Mouse (Mus musculus) lung, postnatal 36 days (tissue): ENCODE measurements around the gene 1700018B08Rik.

Source experiments
- DNase-seq: peaks from one replicate; pipeline ENCODE4 v3.0.0; 2022; ENCODE audit warnings: mixed read lengths

1700018B08Rik gene

DNA sequence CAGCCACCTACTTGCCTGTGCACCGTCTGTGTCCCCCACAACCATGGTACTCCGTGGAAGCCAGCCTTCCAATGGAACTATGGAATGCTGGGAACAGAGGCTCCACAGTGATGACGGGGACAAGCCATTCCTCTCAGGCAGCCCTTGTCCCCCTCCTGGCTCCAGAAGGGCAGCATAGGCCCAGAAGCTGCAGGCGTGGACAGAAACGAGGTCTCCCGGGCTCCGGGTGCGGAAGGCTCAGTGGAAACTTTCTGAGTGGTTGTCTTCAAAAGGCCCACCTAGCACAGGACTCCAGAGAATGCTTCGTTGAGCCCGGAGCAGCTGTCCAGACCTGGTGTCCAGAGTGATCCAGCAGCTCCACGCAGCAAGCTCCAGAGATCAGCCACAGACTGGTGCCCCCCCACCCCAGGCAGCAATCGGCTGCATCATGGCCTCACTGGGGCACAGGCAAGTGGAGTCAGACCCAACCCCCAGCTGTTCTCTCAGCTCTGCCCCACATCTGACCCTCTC is at the start of gene 1700018B08Rik:
TSS of gene 1700018B08Rik (minus strand) at position 45 of the 510 bp plus-strand sequence.
- DNase-seq = no peak

DNA sequence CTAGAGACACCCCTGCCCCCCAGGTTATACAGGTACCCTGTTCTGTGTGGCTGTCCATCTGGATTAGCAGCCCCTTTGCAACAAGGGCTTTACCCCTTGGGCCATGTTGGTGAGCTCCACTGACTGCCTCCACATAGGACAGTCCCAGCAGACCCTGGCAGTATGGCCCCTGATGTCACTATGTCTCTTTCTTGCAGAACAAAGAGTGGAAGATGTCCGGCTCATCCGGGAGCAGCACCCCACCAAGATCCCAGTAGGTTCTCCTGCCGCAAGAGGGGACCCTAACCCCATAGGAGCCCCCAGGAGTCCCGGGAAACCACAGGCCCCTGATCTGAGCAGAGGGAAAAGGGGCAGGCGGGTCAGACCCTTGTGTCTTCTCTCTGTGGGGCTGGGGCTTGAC is 49.2 kb upstream of the 1700018B08Rik start:
- no peak for DNase-seq

DNA sequence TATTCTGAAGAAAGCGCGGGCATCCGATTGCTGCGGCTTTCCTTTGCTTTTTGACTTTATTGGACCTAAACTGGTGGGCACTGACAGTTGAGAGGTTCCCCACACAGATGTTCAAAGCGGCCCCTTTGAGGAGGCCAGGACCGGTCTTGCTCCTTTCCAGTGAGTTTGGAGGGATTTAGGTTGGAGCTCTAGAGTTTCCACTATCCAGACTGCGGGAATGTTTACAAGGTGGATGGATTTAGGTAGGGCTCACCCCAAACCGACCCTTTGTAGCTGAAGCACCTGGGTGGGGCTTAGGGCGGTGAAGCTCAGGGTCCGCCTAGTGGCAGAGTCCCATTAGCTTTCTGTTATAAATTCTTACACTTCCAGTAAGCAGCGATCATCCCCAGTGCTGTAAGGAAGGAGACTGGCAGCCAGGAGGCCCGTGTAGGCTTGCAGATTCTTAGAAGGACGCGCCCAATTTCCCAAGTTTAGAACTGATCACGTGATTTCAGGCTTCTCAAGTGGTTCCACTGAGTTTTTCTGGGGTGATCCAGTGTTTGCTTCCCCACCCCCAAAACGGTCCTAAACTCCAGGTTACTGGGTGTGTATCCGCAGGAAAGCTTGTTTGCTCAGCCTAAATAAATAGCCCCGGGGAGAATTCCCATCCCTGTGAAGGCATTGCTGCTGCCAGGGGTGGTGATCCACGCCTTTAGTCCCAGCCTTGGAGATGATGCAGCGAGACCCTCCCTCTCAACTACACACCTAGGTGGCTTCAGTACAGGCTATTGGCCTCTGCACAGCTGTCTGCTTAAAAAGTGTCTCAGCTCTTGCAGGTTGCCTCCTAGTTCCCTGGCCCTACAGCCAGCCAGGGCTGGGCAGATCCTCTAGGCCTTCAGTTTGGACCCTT is 47.3 kb upstream of the 1700018B08Rik start:
- DNase-seq = peak; percentile 78

DNA sequence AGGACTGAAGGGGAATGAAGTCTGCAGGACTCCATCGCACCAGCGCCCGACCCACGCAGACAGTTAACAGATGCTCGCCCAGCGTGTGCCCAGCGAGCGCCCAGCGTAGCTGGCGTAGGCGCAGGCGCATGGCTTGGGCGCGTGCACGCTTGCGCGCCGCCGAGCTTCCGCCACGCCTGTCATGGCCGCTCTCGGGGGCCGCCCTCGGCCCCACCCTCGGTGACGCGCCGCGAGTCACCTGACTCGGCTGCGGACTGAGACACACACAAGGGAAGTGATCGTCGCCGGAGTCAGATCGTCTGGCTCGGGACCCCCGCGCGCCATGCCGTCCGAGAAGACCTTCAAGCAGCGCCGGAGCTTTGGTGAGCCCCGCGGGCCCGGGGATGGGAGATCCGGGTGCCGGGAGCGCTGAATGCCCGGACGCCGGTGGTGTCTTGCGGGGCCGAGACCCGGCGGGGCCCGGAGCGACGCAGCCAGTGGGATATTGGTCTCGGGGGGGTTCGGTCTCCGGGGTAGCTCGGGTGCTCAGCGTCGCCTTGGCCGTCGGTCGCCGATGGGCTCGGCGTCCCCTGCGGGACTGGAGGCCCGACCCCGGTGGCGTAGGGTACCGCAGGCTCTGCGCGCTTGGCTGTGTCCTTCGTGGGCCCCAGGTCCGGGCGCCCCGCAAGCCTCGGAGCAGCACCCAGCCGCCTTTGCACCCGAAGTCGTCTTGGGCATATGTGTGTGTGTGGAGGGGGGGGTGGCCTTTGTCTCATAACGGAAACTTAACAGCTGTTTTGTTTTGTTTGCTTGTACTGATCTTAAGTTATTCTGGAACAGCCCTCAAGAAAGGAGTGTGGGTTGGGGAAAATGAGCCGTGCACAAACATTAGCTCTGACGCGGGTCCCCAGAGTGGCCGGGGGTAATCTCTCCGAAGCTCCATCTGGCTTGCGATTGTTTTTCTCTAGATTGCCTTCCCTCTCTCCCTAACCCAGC is 46.4 kb upstream of the 1700018B08Rik start, which contains the start of gene Map1lc3b:
TSS of gene Map1lc3b (plus strand) at position 159 of the 975 bp plus-strand sequence.
- DNase-seq = peak; percentile 95

DNA sequence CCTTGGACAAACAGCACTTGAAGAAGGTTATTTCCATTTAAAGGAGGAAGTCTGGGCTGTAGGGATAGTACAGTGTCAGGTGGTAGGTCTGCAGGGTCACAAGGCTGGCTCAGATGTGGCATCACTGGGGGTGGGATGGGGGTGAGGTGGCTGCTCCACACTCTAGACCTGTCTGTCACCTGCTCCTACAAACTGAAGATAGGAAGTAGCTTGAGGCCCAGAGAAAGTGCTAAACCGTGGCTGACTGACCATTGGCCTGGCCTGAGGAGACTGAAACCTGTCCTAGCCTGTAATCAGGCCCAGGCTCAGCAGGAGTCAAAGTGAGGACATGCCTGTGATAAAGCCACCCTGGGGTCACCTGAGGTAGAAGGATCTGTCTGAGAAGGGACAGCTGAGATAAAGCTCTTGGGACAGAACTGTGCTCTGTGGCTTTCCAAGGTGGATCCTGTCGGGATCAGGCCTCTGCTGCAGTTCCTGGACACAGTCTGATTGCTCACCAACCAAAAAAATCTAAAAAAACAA is 45.1 kb upstream of the 1700018B08Rik start:
- DNase-seq = no peak

DNA sequence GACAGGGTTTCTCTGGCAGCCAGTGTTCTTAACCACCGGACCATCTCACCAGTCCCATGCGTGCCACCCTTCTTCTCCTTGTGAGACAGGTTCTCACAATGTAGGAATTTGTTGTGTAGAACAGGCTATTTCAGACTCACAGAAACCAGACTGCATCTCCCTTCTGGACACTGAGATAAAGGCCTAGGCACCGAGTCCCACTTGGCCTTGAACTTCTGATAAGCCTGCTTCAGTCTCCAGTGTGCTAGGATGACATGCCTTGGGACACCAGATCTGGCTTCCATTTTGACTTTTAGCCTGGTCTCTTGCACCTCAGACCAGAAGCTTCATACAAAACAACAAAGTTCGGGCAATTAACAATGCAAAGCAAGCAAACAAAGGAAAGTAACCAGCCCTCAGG is 44.6 kb upstream of the 1700018B08Rik start:
- DNase-seq = no peak

DNA sequence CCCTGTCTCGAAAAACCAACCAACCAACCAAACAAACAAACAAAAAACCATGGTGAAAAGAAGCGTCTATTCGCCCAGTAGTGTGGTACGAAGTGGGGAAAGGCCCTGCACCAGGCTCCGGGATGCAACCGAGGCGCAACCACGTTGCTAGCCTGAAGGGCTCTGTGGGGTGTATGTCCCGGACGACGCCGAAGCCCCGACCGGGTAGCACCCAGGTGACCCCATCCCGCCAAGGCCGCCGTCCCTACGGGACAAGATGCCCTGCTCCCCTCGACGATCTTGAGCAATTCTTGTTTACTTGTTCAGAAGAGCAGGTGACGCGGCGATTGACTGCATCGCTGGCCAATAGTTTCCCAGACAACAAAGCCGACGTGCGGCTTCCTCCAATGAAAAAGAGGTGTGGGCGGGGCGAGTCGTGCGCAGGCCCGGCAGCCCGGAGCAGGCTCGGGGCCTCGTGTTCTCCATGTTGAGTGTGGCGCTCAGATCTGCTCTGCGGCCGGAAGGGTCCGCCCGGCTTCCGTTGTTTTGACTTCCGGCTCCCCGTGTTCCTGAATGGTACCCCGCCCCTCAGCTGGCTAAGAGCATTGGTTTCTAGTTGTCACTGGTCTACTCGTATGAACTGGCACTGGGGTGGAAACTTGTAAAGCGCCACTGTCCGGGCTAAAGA is 41.2 kb upstream of the 1700018B08Rik start:
- DNase-seq = peak; percentile 100

DNA sequence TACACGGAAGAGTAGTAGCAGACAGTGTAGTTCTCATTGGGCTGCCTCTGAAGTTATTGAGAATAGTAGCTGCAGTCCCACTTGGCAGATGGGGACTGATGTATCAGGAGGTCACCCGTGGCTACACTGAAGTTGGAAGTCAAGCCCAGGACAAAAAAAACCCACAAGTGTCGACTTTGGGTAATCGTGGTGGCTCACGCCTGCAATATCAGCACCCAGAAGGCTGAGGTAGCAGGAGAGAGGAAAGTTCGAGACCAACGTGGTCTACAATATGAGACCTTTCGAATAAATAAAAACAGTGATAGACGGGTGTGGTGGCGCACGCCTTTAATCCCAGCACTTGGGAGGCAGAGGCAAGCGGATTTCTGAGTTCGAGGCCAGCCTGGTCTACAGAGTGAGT is 40.6 kb upstream of the 1700018B08Rik start:
- no peak for DNase-seq

DNA sequence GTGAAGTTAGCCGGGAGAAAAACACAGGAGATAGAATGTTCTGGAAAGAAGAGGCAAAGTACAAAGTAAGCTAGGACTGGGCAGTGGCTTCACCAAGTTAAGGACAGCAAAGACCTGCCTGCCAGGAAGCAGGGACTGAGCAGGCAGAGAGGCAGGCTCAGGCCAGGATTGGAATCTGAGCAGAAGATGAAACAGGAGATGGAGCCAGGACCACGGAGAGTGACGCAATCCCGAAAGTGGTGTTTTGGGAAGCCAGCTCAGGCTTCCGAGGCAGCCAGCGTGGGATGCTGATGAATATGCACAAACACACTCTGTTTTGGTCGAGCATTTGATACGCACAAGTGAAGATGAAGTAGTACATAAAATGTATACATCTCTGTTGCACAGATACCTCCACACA is 39.5 kb upstream of the 1700018B08Rik start:
- peak; percentile 62 for DNase-seq

DNA sequence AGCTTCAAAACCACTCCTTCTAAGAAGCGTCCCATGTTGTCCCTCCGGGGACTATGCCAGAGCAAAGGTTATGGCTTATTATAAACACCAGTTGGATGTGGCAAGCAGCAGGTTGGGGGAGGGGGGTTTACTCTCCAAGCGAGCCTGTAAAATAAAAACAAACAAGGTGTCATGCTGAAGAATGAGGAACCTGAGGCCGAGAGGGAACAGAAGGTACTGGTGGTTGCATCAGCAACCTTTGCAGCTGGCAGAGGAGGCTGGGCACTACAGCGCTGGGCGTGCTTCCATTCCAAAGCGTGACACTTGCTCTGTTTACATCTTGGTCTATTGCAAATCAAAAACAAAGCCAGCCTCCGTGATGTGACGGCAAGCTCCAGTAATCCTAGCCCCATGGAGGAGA is 36.3 kb upstream of the 1700018B08Rik start:
- DNase-seq = peak; percentile 83

DNA sequence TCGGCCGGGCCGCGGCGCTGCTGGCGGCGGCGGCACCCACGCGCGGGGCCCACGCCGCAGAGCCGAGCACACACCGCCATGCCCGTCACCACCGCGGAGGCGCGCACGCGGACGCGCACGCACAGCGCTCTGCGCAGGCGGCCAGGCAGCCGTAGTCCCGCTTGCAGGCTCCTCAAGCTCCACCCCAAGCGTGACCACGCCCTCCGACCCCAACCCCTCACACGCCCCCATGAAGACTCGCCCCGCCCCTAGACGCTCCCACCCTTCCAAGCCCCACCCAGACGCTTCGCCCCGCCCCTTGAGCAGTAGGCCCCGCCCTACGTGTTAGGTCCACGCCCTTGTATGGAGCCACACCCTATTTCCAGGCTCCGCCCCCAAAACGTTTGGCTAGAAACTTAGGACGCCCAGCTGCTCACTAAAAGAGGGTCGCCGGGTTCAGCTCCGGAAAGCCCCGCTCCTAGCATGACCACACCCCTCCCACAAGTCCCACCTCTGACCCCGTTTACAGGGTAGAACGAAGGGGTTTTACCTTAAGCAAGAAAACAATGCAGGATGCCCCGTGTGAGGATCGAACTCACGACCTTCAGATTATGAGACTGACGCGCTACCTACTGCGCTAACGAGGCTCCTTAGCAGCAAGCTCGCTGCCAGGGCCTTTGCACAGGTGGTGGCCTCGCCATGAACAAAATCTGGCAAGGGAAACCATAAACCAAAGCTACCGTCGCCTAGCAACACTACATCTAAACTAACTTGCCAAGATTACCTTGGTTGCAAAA is 34.7 kb upstream of the 1700018B08Rik start, which contains the start of gene Fbxo31:
TSS of gene Fbxo31 (minus strand) at position 131 of the 776 bp plus-strand sequence.
- DNase-seq = peak; percentile 94

DNA sequence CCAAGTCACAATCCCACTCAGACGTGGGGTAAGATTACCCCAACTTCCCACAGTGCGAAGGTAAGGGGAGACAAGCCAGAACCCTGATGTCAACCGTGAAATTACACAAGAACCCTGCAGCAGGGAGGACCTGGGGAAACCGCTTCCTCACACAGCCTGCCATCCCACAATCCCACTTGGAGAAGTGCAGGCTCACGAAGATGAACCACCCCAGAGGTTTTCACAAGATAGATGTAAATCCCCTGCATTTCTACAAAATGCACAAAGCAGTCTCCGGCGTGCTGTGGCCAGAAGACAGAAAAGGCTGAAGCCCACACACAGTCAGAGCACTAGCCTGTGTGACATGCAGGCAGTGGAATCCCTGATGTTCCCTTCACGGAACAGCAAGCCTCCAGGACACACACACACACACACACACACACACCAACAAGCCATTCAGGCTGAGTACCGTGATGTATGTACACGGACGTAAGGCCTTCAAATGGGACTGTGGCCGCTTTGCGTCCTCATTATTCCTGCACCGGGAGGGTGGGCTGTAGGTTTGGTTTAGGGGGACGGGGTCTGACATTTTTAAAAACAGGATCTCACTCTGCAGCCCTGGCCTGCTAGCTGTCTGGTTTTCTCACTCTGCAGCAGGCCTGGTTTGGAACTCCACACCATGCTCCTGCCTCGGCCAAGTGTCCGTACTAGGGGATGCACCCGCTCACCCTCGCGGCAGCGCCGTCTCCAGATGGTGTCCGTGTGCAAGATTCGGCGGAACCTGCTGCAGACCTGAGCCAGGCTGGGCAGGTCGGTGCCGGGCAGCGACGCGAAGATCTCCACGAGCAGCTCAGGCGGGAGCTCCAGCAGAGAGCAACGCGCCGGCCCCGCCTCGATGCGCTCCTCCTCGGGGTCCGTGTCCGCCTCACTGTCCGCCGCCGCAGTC is 33.9 kb upstream of the 1700018B08Rik start:
- DNase-seq = peak; percentile 21

DNA sequence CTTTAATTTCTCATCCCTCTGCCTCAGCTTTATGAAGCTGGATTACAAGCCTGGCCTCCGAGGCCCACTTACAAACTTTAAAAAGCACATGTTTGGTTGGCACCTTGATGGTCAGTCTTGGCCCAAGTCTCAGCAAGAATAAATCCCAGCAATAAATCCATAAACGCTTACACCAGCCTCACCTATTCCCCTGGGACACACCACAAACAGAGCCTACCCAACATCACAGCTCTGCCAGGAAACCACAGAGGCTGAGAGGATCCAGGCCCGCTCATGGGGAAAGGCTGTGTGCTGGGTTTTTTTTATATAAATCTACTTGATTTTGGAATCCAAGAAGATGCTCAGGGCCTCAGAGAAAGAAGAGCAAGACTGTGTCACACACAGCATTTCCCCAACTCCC is 31.5 kb upstream of the 1700018B08Rik start:
- no peak for DNase-seq

DNA sequence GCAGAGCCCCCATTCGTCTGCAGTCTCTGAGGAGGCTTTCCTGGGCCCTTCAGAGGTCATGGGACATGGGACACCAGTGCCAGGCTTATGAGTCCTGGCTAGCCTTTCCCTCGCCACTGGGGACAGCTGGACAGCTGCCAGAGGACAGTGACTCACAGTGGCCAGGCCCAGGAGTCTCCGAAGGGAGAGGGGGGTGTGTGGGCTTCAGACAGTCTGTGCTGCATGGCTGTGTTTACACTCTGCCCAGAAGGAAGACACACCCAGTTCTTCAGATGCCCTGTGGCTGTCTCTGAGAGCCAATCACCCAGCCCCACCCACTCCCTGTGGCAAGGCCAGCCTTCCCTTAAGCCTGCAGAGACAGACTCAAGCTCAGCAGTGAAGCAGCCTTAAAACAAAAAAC is 29.2 kb upstream of the 1700018B08Rik start:
- peak; percentile 91 for DNase-seq

DNA sequence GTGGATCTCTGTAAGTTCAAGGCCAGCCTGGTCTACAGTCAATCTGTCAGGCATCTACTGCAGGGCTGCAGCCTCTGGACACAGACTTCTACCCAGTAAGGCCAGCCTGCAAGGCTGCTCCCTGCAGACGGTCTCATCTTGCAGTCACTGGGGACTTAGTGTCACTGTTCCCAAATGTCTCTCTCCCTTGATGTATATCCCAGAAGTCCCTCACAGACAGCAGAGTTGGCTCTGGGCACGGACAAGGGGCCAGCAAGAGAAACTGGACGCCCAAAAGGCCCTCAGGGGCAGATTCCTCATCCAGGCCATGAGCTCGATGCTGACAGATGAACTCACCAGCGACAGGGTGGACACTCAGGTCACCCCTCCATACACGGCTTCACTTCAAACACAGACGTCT is 28.0 kb upstream of the 1700018B08Rik start:
- no peak for DNase-seq

DNA sequence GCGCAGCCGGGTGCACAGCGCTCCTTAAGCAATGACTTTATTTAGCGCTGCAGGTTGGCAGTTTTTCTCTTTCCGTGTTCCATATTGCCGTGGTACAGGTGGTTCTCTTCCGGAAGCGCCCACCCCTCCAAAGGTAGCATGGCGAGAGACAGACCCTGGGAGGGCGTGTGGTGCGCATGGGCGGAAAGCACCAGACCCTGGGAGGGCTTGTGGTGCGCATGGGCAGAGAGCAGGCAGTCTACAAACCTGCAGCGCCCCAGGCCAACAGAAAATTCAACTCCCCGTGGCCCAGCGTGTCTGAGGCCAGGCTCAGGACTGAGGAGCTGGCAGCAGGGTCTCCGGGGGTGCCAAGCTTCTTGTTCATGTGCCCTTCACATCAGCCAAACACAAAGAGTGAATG is 26.7 kb upstream of the 1700018B08Rik start:
- no peak for DNase-seq

DNA sequence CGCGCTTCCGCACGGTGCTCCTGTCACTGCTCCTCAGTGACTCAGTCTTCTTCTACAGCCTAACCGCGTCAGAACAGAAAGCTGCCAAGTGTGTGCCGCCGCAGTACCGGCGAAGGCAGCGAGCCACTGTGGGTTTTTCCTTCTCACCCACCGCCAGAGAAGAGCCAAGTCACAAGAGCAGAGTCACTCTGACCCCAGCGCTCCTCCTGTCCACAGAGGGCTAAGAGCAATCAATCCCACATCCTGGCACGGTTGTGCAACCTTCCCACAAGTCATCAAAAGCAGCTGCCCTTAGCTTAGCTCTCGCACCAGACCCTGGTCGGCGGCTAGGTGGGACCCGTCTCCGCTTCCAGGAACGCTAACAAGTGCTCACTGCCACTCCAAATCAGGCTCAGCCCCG is 26.2 kb upstream of the 1700018B08Rik start:
- DNase-seq = peak; percentile 84

DNA sequence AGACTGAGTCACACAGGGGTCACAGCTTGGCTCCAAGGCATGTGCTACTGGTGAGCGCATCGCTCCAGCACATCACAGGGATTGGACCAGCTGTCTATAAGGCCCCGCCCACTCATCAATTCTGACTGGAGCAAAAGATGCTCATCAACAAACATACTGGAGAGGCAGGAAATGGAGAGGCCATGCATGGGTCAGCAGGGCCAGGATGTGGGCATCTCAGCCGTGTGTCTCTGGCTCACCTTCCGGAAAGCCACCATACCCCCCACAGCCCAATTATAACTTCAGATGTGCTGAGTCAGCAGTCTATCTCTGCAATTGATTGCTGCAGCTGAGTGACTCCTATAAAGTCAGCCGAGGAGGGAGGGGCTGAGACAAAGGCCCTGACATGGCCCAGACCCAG is 24.2 kb upstream of the 1700018B08Rik start:
- DNase-seq = no peak

DNA sequence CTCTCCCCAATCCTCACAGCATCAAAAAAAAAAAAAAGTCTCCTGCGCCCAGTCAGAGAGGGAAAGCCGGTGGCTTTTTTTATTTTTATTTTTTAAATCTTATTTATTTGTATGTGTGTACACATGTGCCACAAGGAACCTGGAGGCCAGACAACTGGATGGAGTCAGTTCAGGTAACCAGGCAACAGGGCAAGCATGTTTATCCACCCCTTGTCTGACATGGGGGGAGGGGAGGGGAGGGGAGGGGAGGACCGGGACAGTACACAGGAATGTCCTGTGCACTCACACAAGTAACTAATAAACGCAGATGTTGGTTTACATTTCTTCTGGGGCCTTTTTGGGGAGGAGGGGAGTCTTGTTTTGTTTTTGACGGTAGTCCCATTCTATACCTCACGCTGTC is 19.6 kb upstream of the 1700018B08Rik start:
- peak; percentile 15 for DNase-seq

DNA sequence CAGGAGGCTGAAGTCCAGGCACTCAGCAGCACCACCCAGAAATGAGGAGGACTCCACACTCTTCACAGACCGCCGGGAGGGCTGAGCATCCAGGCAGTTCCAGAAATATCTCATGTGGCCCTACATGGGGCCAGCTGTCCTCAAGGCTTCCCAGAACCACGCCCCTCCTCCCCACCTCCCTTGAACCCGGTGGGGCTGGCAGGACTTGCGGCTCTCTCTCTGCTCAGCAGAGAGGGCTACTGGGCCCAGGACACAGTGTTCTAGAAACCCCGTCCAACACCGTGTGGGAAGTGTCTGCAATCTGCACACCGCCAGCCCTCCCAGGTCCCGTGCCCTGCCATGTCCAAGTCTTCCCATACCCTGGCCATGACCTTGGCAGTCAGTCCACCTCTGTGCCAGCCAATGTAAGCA is 18.8 kb upstream of the 1700018B08Rik start:
- DNase-seq = peak; percentile 87
